Mouse (Mus musculus) limb, embryonic 15.5 days (tissue): ENCODE data around the gene Samd4b. TPM values are rescaled to one million over a fixed set of nuclear protein-coding genes. Genes with fewer than 3 reads are reported as not detected.
"Not testable (repeated sequence)": the region's sequence is repeated elsewhere in the genome, so short reads cannot be mapped to it uniquely, and the experiment has no call there.

Source experiments
- ATAC-seq: fragments of 200-750 bp; cut with Nextera tagmentation; 2 replicates; pipeline ENCODE4 v1.8.0; 2017; ENCODE audit warnings: low read depth, moderate TSS enrichment; ENCODE audit not compliant: insufficient number of reproducible peaks, low FRiP score, low TSS enrichment
- H3K27ac ChIP-seq: fragments of 300-500 bp; sonication (generic); 2 replicates; pipeline ENCODE4 v1.5.1; 2015; ENCODE audit warnings: moderate library complexity, mild to moderate bottlenecking, inconsistent platforms
- H3K27me3 ChIP-seq: fragments of 300-500 bp; sonication (generic); 2 replicates; pipeline ENCODE4 v1.6.1; 2015; ENCODE audit warnings: inconsistent platforms
- H3K36me3 ChIP-seq: fragments of 300-500 bp; sonication (generic); 2 replicates; pipeline ENCODE4 v1.6.1; 2015; ENCODE audit warnings: inconsistent platforms
- H3K4me1 ChIP-seq: fragments of 300-500 bp; sonication (generic); 2 replicates; pipeline ENCODE4 v1.6.1; 2015; ENCODE audit warnings: inconsistent platforms
- H3K4me2 ChIP-seq: fragments of 300-500 bp; sonication (generic); 2 replicates; pipeline ENCODE4 v1.6.1; 2015; ENCODE audit warnings: mild to moderate bottlenecking, inconsistent platforms
- H3K4me3 ChIP-seq: fragments of 300-500 bp; sonication (generic); 2 replicates; pipeline ENCODE4 v1.5.1; 2015; ENCODE audit warnings: mild to moderate bottlenecking, inconsistent platforms
- H3K9ac ChIP-seq: fragments of 300-500 bp; sonication (generic); 2 replicates; pipeline ENCODE4 v1.6.1; 2015; ENCODE audit warnings: inconsistent platforms
- H3K9me3 ChIP-seq: fragments of 300-500 bp; sonication (generic); 2 replicates; pipeline ENCODE4 v1.6.1; 2016; ENCODE audit warnings: inconsistent platforms
- WGBS: fragments of 180-500 bp; shearing (Covaris S2); methylation state at CpG from one replicate; pipeline ENCODE4 v1.1.7; 2015; 5-methylcytosine and 5-hydroxymethylcytosine counted together
- polyA plus RNA-seq: library from polyadenylated mRNA; unstranded; fragments of >200 nt; fragmentation: Nextera tagmentation; extraction: Ambion mirVana; gene quantifications from 2 replicates; pipeline ENCODE4 v1.2.1, GENCODE M21; 2015

The Samd4b gene
- 26.3 and 28.3 TPM in 2 replicates for polyA plus RNA-seq

DNA sequence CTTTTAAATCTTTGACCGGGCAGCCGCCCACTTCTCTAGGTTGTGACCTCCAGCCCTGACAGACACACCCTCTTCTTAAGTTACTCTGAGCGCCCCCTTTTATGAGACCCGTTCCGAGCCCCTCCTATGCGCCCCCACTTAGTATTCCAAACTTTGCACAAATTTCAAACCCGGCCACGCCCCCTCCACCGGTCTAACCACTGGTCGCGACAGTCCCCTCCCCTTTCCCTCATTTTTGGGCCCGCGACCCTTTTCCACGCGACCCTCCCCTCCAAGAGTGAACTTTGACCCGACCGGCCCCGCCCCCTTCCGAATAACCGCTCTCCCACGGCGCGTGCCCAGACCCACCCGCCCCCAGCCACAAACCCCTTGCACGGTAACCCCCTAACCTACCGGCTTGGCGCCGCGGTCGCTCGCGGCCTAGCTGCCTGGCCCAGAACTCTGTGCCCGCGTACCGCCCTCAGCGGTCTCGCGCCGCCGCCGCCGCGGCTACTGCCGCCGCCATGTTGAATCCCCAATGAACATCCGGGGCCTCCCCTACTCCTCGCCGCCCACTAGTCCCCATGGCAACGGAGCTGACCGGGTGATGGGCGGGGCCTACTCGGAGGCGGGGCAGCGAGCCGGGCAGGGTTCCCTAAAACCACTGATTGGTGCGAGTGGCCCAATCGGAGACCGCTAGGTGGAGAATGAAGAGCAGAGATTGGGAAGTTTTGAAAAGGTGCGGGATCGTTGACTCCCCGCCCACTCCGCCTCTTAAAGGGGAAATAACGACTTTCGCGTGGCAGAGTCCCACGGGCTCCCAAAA lies at the start of gene Samd4b, which contains the start of gene Pak4:
TSS of gene Samd4b (minus strand) at position 503 of the 805 bp plus-strand sequence.
TSS of gene Pak4 (minus strand) at position 544 of the 805 bp plus-strand sequence.
- Histone ChIP-seq H3K4me1 (peaks cover 48% of the 10 kb centered on the region), H3K9me3 (no peaks in the 10 kb centered on the region), H3K36me3 (peaks cover 1% of the 10 kb centered on the region; the same call in 1 of the 2 replicates), H3K27me3 (no peaks in the 10 kb centered on the region), H3K4me2 (peak within 1 kb of the TSS; percentile 63), H3K27ac (peak within 1 kb of the TSS; percentile 89), H3K4me3 (peak within 1 kb of the TSS; percentile 61), H3K9ac (peak within 1 kb of the TSS; percentile 52)
- under 1% methylated on average over 65 of the region's 66 CpGs for WGBS
- peak; percentile 91 for ATAC-seq

DNA sequence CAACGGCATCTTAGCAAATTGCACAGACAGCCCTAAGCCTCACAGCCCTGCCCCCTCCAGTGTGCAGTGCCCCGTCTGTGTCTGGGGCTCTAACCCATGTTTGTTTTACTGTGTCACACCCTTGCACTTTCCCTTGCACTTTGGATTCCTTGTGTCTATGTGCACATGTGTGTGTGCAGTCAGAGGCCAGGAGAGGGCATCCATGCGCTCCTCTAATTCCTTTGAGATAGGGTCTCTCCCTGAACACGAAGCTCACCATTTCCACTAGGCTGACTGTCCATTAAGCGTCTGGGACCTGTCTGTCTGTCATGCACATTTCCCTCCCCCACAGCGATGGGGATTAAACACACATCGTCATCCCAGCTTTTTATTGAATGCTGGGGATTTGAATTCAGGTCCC lies 49.1 kb upstream of the Samd4b start:
- Histone ChIP-seq H3K4me3 (no peak overlapping the region), H3K27me3 (no peaks in the 10 kb centered on the region), H3K4me2 (no peak overlapping the region), H3K9me3 (no peaks in the 10 kb centered on the region), H3K4me1 (no peaks in the 10 kb centered on the region), H3K36me3 (no peaks in the 10 kb centered on the region), H3K9ac (no peak overlapping the region), H3K27ac (no peak overlapping the region)
- 44% methylated on average over 7 of the region's 7 CpGs for whole genome bisulfite sequencing
- no peak for ATAC-seq

DNA sequence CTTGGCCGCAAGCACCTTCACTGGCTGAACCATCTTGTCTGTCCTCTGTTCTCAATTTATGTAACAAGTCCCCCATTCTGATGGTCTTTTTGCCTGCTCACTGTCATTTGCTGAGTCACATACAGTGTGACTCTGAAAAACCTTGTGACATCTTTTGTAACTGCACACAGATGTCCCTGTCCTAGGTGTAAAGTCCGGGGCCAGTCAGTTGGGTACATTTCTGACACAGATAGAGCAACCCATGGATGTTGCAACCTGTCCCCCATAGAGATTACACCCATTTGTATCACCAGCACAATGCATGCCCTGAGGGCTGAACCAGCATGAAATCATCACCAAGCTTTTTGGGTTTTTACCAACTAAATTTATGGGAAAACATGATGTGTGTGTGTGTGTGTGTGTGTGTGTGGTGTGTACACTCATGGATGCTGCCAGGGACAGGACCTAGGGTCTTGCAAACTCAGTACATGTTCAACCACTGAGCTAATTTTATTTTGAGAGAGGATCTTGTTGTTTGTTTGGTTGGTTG lies 48.1 kb upstream of the Samd4b start:
- no peaks in the 10 kb centered on the region for H3K27me3 ChIP-seq
- H3K9ac ChIP-seq, result no peak overlapping the region
- H3K36me3 ChIP-seq, result no peaks in the 10 kb centered on the region
- no peak overlapping the region for H3K4me3 ChIP-seq
- WGBS, result 82% methylated on average over 2 of the region's 2 CpGs
- H3K9me3 ChIP-seq, result no peaks in the 10 kb centered on the region
- H3K4me2 ChIP-seq, result no peak overlapping the region
- no peaks in the 10 kb centered on the region for H3K4me1 ChIP-seq
- H3K27ac ChIP-seq, result no peak overlapping the region
- ATAC-seq, result no peak

DNA sequence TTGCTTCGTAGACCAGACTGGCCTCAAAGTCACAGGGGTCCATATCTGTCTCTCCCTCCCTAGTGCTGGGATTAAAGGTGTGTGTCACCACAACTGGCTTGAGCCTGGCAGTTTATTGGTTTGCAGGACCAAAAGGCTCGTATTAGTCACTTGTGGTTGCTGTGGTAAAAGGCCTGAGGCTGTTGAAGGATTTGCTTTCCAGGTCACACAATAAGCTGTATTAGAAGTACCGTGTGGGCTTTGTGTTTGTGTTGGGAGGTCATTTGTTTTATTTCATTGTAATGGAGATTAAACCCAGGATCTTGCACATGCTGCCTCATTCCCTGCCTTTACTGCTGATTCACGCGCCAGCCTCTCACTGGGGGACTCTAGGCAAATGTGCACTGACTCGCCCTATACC lies 47.4 kb upstream of the Samd4b start:
- no peak overlapping the region for H3K27ac ChIP-seq
- no peak overlapping the region for H3K9ac ChIP-seq
- no peaks in the 10 kb centered on the region for H3K36me3 ChIP-seq
- H3K4me3 ChIP-seq, result no peak overlapping the region
- 49% methylated on average over 6 of the region's 6 CpGs for WGBS
- no peak for ATAC-seq
- no peak overlapping the region for H3K4me2 ChIP-seq
- H3K27me3 ChIP-seq, result no peaks in the 10 kb centered on the region
- H3K9me3 ChIP-seq, result no peaks in the 10 kb centered on the region
- no peaks in the 10 kb centered on the region for H3K4me1 ChIP-seq

DNA sequence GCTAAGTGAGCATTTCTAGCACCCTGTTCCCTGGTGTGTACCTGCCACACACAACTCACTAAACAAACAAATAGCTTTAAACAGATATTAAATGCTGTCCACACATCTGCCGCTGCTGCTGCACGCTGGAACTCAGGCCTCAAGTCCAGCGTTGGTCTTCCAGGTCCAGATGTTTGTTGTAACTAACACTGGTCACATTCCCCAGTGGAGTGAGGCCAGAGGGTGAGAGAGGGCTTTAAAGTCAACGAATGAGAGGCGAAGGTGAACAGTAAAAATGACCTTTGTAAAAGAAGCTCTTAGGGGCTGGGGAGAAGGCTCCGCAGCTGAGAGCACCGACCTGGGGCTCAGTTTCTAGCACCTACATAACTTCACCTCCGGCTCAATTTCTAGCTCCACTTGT lies 43.6 kb upstream of the Samd4b start:
- H3K4me2 ChIP-seq, result no peak overlapping the region
- ATAC-seq, result no peak
- H3K36me3 ChIP-seq, result no peaks in the 10 kb centered on the region
- no peaks in the 10 kb centered on the region for H3K27me3 ChIP-seq
- H3K4me3 ChIP-seq, result no peak overlapping the region
- H3K4me1 ChIP-seq, result no peaks in the 10 kb centered on the region
- H3K9me3 ChIP-seq, result no peaks in the 10 kb centered on the region
- H3K27ac ChIP-seq, result no peak overlapping the region
- WGBS, result 60% methylated on average over 8 of the region's 8 CpGs
- no peak overlapping the region for H3K9ac ChIP-seq

DNA sequence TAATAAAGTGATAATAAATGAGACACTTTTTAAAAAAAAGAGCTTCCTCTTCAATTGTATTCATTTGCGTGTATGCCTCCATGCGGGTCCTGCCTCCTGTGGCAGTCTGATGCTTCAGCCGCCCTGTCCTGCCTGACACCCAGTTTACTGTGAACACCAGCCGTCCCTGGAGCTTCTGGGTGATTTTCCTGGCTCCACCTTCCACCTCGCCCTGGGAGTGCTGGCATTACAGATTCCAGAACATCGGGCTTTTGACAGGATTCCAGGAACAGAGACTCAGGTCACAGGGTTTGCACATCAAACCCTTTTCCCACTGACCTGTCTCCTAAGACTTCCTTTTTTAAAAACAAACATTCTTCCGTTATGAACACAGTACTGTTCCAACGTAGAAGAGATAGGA lies 39.6 kb upstream of the Samd4b start:
- 17% methylated on average over 8 of the region's 8 CpGs for WGBS
- Histone ChIP-seq H3K4me1 (no peaks in the 10 kb centered on the region), H3K27ac (no peak overlapping the region), H3K36me3 (no peaks in the 10 kb centered on the region), H3K4me2 (no peak overlapping the region), H3K9me3 (no peaks in the 10 kb centered on the region), H3K27me3 (peaks cover 4% of the 10 kb centered on the region; the same call in 1 of the 2 replicates), H3K4me3 (no peak overlapping the region), H3K9ac (no peak overlapping the region)
- no peak for ATAC-seq

- ATAC-seq, result no peak
- 68% methylated on average over 4 of the region's 4 CpGs for WGBS
- H3K9ac ChIP-seq, result no peak overlapping the region
These were observed 36.2 kb upstream of the Samd4b start for GRCm38 (mm10) chr7:28634128-28634527.

GRCm38 (mm10) chr7:28631073-28631472 lies 33.1 kb upstream of the Samd4b start, which contains the start of gene Acp7:
TSS of gene Acp7 (minus strand) at chr7:28631332.
- Histone ChIP-seq H3K4me1 (peaks cover 11% of the 10 kb centered on the region), H3K4me3 (peak within 1 kb of the TSS; percentile 22), H3K27ac (no peak within 1 kb of the TSS), H3K4me2 (peak within 1 kb of the TSS; percentile 31), H3K9ac (0 out of 2 replicates have a peak within 1 kb of the TSS, but pooled peaks have one; percentile 4), H3K9me3 (no peaks in the 10 kb centered on the region), H3K36me3 (no peaks in the 10 kb centered on the region), H3K27me3 (peaks cover 46% of the 10 kb centered on the region)
- WGBS, result 20% methylated on average over 10 of the region's 10 CpGs
- no peak for ATAC-seq

More at GRCm38 (mm10) chr7:28634128-28634527, 36.2 kb upstream of the Samd4b start:
- H3K4me3 ChIP-seq, result no peak overlapping the region
- no peak overlapping the region for H3K4me2 ChIP-seq
- H3K27me3 ChIP-seq, result peaks cover 33% of the 10 kb centered on the region
- H3K27ac ChIP-seq, result no peak overlapping the region
- peaks cover 11% of the 10 kb centered on the region for H3K4me1 ChIP-seq
- no peaks in the 10 kb centered on the region for H3K36me3 ChIP-seq
- no peaks in the 10 kb centered on the region for H3K9me3 ChIP-seq

GRCm38 (mm10) chr7:28624791-28625190 lies 26.8 kb upstream of the Samd4b start:
- H3K9ac ChIP-seq, result no peak overlapping the region
- H3K36me3 ChIP-seq, result no peaks in the 10 kb centered on the region
- 68% methylated on average over 5 of the region's 5 CpGs for WGBS
- H3K4me1 ChIP-seq, result no peaks in the 10 kb centered on the region
- H3K27me3 ChIP-seq, result peaks cover 19% of the 10 kb centered on the region
- no peak overlapping the region for H3K4me3 ChIP-seq
- no peaks in the 10 kb centered on the region for H3K9me3 ChIP-seq
- H3K27ac ChIP-seq, result no peak overlapping the region
- no peak for ATAC-seq
- H3K4me2 ChIP-seq, result no peak overlapping the region

DNA sequence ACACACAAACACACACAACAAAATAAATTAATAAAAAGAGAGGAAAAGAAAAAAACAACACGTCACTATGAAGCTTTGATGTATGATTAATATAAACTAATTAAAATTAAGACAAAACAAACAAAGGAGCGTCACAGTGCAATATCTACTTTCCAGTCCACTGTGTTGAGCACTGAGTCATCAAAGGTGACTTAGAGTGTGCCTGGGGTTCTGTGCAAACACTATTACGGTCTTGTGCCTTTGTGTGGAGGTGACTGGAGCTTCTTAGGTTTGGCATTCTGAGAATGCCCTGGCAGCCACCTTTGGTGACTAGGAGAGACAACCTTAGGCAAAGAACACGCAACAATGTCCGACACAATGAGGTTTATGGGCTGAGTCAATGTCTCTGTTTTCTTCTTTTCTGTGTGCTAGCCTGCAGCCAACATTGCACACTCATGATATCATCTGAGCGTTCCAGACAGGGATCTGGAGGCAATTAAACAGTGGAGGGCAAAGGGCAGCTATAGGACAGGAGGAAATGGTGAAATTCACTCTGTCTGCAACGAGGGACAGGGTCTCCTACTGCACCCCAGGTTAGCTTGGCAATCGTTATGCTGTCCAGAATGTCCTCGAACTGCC lies 21.3 kb upstream of the Samd4b start:
- Histone ChIP-seq H3K4me2 (no peak overlapping the region), H3K4me1 (no peaks in the 10 kb centered on the region), H3K9me3 (no peaks in the 10 kb centered on the region), H3K27ac (no peak overlapping the region), H3K27me3 (no peaks in the 10 kb centered on the region), H3K36me3 (no peaks in the 10 kb centered on the region), H3K9ac (no peak overlapping the region), H3K4me3 (no peak overlapping the region)
- WGBS, result 45% methylated on average over 9 of the region's 9 CpGs
- ATAC-seq, result no peak

DNA sequence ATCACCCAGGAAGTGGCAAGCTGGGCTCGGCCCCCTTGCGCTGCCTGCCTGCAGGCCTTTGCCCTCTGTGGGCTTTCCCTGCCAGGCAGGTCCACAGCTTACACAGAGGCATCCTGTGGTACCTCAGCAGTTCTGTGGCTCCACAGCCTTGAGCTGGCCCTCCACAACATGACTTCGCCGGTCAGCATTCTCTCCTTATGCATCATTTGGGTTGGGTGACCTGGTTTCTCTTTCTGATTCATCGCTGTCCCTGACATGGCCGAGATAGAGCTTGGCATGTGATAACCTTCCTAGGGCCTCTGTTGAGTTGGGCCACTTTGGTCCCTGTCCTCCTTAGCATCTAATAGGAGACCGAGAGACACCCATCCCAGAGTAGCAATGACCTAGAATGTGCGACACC lies 8.0 kb upstream of the Samd4b start:
- 88% methylated on average over 8 of the region's 8 CpGs for WGBS
- ATAC-seq, result no peak
- H3K9me3 ChIP-seq, result no peaks in the 10 kb centered on the region
- H3K4me3 ChIP-seq, result no peak overlapping the region
- H3K4me1 ChIP-seq, result peaks cover 8% of the 10 kb centered on the region; the same call in 1 of the 2 replicates
- H3K27me3 ChIP-seq, result no peaks in the 10 kb centered on the region
- no peak overlapping the region for H3K4me2 ChIP-seq
- H3K9ac ChIP-seq, result no peak overlapping the region
- H3K36me3 ChIP-seq, result no peaks in the 10 kb centered on the region
- H3K27ac ChIP-seq, result no peak overlapping the region

DNA sequence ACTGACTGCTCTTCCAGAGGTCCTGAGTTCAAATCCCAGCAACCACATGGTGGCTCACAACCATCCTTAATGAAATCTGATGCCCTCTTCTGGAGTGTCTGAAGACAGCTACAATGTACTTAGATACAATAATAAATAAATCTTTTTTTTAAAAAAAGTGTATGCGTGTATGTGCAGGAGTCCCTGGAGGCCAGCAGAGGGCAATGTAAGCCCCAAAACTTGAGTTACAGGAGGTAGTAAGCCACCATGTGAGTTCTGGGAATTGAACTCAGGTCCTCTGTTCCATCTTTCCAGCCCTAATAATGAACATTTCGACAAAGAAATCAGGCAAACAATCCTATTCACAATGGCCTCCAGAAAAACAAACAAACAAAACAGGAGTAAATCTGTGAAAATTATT lies 5.8 kb upstream of the Samd4b start:
- not testable (repeated sequence) for ATAC-seq, H3K27ac ChIP-seq, H3K4me2 ChIP-seq, H3K9ac ChIP-seq, H3K9me3 ChIP-seq, H3K36me3 ChIP-seq, H3K4me3 ChIP-seq, H3K4me1 ChIP-seq, H3K27me3 ChIP-seq
- 81% methylated on average over 2 of the region's 2 CpGs for WGBS
